Mouse (Mus musculus) kidney, adult 18-20 months (tissue): Measurements from ENCODE around the gene Kcne2.
A peak's percentile ranks its signal among the peaks of the same experiment; 100 is the strongest.

Experiments used
- DNase-seq: peaks from one replicate; pipeline ENCODE4 v3.0.0; 2021

The Kcne2 gene

GRCm38 (mm10) chr16:92292101-92292500 lies at the start of gene Kcne2:
Gene Kcne2, plus strand, starts transcription at chr16:92292389.
- no peak for DNase-seq

- no peak for DNase-seq
Observed at GRCm38 (mm10) chr16:92245909-92246308, 46.3 kb upstream of the Kcne2 start.

- no peak for DNase-seq
Observed at GRCm38 (mm10) chr16:92246974-92247373, 45.2 kb upstream of the Kcne2 start.

GRCm38 (mm10) chr16:92247700-92248099 lies 44.5 kb upstream of the Kcne2 start:
- DNase-seq: no peak

GRCm38 (mm10) chr16:92249681-92250080 lies 42.5 kb upstream of the Kcne2 start:
- no peak for DNase-seq

- no peak for DNase-seq
Observed at GRCm38 (mm10) chr16:92250452-92250851, 41.7 kb upstream of the Kcne2 start.

DNA sequence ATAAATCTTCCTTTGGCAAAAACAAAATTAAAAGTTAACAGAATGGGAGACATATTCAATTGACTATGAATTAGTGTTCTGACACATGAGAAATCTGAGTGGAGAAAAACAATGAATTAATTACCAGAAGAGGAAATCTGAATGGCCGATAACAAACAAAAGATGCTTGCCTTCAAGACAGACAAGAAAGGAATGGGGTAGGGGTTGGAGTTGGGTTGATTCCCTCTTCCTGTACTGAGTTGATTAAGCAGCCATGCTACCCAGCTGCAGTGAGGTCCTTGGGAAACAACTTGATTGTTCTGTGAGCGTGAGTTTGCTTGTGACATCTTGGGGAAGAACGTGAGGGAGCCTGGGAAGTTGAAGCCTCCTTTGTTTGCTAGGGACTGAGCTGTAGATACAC lies 37.9 kb upstream of the Kcne2 start:
- no peak for DNase-seq

DNA sequence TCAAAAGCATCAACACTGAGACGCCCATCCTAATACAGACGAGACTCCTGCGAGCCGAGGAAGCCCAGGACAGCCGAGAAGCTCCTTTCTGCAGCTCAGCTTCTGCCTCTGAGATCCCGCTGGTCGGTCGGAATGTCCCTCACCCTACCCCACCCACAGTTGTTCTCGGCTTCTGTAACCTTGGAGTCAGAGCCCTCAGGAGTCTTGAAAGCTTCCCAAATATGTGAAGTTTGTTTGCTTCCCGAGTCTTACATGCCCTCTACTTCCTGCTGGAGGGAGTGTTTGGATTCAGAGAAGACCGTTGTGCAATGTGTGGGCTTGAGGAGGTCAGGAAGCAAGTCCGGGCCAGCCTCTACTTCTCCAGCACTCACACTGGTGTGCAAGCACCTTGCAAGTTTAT lies 24.3 kb upstream of the Kcne2 start:
- no peak for DNase-seq

GRCm38 (mm10) chr16:92274516-92274915 lies 17.7 kb upstream of the Kcne2 start:
- DNase-seq: no peak

DNA sequence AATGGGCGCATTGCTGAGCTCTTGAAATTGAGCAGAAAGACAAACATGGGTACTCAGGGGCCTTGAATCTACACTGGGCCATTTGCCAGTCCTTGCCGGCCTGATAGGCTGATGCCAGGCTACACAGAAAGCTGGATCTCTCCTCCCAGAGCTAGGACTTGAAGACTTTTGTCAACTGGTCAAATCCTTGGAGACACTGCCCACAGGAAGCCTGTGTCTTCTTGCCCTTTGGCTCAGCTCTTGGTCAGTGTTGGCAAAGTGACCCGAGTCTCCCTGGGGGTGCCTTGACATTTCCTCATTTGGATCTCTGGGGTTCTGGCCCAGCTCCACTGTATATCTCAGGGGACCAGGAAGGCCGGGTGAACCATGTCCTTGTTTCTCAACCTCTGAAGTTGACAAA lies 16.7 kb upstream of the Kcne2 start:
- no peak for DNase-seq

DNA sequence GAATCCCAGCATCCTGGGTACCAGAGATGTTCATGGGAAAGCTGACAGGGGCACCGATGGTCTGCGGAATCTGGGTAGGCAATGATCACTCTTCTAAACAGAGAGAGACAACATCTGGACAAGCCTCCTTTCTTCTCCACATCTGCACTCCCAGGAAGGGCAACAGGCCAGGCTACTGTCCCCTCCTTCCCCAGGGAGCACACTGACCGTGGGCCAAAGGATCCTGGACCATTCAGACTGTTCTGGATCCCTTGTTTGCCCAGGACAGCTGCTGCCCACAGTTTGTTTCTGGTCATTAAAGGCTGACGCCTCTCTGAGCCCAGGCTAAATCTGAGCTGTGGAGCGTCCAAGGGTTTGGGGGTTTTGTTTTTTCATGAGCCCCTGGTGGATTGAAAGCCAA lies 9.5 kb upstream of the Kcne2 start:
- DNase-seq: no peak

- DNase-seq: no peak
Observed at GRCm38 (mm10) chr16:92285068-92285467, 7.1 kb upstream of the Kcne2 start.

- peak; percentile 90 for DNase-seq
Observed at GRCm38 (mm10) chr16:92286609-92287008, 5.6 kb upstream of the Kcne2 start.

- peak; percentile 23 for DNase-seq
Observed at GRCm38 (mm10) chr16:92288778-92289177, 3.4 kb upstream of the Kcne2 start.

- no peak for DNase-seq
Observed at GRCm38 (mm10) chr16:92290045-92290444, 2.1 kb upstream of the Kcne2 start.

DNA sequence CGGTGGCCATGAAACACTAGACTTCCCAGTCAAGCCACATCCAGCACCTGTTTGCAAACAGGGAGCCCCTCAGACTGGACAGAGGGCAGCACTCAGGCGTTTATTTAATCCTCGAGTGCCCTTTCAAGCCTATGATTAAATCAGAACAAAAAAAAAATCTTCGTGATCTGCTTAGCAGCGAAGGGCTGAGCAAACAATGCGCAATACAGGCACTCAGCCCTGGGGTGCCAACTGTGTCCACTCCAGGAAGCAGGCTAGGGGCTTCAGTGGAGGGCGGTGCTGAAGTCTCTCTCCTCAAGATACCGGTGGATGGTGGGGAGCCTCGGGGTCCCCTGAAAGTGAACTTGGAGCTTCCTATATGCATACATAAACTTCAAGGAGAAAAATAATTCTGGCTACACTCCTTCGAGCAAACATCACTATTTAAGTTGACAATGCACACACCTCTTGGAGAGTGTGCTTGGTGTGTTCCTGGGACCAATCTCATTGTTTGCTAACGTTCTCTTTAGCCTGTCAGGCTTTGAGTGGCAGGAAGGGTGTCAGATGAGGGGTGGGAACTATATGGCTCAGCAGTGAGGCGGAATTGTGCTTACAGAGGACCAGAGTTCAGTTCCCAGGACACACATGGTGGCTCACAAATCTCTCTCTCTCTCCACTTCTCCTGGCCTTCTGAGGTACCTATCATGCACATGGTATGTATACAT lies 2.2 kb downstream of the Kcne2 start:
- DNase-seq: no peak

GRCm38 (mm10) chr16:92295328-92295727 lies 3.1 kb downstream of the Kcne2 start:
- DNase-seq: no peak

DNA sequence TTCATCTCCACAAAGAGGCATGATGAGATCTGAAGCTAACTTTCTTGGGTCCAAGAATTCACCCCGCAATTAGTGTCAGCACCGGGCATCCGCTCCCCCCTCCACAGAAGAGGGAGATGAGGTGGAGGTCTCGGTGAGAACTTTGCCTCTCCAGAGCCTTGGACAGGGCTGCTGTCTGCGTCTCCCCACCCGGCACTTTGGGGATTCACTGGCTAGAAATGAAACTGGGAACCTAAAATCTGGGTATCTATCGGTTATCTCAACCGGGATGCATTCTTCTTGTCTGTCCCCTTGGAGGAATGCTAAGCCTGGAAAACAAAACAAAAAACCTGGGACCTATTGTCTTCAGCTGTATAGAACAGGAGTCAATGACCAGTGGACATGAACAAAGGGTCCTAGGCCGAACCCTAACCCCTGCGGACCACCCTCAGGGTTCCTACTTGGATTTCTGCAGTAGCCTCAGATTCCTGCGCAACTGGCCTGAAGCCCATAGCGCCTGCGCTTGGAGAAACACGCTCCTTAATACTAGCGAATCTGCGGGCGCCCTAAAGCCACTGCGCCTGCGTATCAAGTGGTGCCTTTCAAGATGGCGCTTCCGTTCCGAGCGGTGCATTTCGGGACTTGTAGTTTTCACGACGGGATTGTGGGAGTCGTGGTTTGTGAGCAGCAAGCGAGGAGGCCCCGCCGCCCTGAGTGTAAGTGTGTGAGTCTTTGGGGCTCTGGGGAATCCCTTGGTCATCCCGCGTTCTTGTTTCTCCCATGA lies 8.6 kb downstream of the Kcne2 start, which contains the start of gene Smim11:
Gene Smim11, plus strand, starts transcription at position 638 of the 763 bp plus-strand sequence.
- peak; percentile 95 for DNase-seq

DNA sequence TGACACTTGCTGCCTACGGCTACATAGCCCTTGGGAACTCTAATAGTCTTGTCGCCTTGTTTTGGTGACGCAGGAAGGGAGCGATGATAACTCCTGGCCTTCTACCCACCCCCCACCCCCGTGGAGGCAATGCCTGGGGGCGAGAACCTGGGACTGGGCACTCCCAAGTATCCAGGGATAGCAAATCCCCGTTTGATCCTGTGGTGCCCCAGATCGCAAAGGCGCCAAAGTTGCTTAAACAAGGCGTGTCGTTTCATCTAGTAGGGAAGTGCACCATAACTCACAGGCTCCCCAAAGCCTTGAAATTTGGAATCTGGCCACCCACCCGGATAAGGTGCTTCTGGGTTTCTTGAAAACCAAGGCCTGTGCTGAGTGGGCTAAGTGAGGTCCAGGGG lies 9.2 kb downstream of the Kcne2 start:
- DNase-seq: no peak

DNA sequence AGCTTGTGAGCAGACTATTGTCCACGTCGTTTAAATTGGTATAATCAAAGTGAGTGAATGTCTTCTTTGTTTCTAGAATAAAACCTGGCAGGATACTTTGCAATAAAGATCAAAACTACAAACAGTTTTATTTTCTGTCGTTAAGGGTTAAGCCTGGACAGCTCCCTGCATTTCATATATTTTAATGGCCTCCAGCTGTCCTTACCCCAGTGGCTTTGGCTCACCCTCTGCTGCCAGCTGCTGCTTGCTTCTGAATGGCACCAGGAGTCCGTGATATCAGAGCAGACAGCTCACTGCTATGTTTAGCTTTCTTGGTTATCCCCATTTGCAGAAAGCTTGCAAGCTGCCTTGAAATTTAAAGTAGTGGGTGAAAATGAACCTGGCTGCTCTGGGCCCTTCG lies 9.8 kb downstream of the Kcne2 start:
- DNase-seq: no peak

DNA sequence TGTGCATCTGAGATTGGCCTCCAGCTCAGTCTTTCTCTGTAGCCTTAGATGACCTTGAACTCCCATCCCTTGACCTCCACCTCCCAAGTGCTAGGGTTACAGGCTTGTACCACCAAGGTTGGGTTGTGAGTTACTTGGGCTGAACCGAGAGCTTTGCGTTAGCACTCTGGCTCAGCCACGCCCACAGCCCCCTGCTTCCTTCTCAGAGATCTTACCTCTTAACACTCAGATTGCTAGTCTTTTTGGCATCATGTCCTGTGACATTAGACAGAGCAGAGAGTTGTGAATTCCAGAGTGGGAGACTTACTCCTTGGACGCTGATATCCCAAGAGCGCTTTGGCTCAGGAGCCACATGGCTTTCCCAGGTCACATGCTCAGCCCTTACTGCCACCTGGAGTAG lies 10.3 kb downstream of the Kcne2 start:
- DNase-seq: no peak

DNA sequence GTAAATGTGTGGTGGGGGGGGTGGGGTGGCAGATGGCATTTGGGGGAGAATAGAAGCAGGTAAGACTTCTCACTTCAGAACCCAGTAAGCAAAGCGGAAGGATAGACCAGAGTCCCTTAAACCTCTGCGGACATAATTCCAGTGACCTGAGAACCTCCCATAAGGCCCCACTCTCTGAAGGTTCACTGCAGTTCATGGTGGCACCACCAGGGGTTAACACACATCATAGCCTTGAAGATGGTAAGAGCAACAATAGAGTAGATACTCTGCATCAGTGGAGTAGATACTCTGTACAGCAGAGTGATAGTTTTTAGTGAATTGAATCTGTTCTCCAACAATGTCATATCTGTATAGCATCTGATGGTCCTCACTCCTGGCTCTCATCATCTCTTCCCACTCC lies 13.3 kb downstream of the Kcne2 start:
- DNase-seq: no peak

DNA sequence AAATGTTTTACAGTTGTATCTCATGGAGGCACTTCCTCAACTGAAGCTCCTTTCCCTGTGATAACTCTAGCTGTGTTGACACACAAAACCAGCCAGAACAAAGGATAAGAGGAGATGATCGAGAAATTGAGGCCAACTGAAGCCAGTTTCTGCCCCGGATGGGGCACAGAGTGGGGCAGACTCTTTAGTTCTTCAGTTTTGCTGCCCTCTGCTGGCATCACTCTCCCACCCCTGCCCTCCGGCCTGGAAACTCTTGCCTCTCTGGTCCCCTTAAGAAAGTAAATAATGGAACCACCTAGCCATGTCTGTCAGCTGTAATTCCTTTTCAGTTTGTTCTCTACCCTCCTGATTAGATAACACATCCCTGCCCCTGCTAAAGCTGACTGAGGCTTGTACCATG lies 15.8 kb downstream of the Kcne2 start:
- no peak for DNase-seq

DNA sequence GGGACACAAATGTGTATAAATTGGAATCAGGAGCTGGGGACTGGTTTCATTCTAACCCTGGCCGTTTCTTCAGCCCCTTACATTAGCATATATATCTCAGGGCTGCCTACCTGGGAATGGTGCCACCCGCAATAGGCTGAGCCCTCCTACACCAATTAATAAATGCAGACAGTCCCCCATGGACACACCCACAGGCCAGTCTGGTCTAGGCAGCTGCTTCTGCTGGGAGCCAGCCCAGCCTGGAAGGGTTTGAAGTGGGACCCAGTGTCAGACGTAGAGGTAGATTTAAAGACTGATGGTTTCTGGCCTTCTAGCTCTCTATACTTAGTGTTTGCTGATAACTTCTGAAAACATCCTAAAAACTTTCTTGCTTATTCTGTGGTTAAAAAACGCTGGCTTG lies 16.9 kb downstream of the Kcne2 start:
- DNase-seq: no peak
